Mouse (Mus musculus) small intestine, adult 2 months (tissue): ENCODE measurements at regions not wholly inside any gene's neighbourhood (a gene's known extent, or its start where the extent isn't known, plus 50 kb on each side); places are given as distances from the start of the nearest gene placed in this dataset.

ENCODE experiments used
- H3K27ac ChIP-seq: fragments of 200-500 bp; 2 replicates; pipeline ENCODE4 v1.5.1; 2012; ENCODE audit warnings: low read depth, low read length, control low read depth, inconsistent platforms; ENCODE audit not compliant: insufficient read depth
- H3K27me3 ChIP-seq: fragments of 200-500 bp; 2 replicates; pipeline ENCODE4 v1.6.1; 2012; ENCODE audit warnings: mild to moderate bottlenecking, moderate library complexity, low read length, inconsistent platforms; ENCODE audit not compliant: control insufficient read depth, insufficient read depth
- H3K36me3 ChIP-seq: fragments of 200-500 bp; 2 replicates; pipeline ENCODE4 v1.6.1; 2012; ENCODE audit warnings: mild to moderate bottlenecking, low read length, control low read depth, inconsistent platforms; ENCODE audit not compliant: control insufficient read depth, insufficient read depth
- H3K4me1 ChIP-seq: fragments of 200-500 bp; 2 replicates; pipeline ENCODE4 v1.6.1; 2012; ENCODE audit warnings: low read length, inconsistent platforms, mixed read lengths; ENCODE audit not compliant: control insufficient read depth, insufficient read depth, insufficient read length
- H3K4me3 ChIP-seq: fragments of 200-500 bp; 2 replicates; pipeline ENCODE4 v1.5.1; 2012; ENCODE audit warnings: low read depth, mild to moderate bottlenecking, control low read depth, inconsistent platforms, low read length, moderate library complexity
- CTCF ChIP-seq: fragments of 200-500 bp; IDR thresholded peaks from 2 replicates; pipeline ENCODE4 v1.5.1; 2012; ENCODE audit warnings: low read depth, mild to moderate bottlenecking, control low read depth, inconsistent platforms, low read length, moderate library complexity, mixed read lengths; ENCODE audit not compliant: insufficient replicate concordance, insufficient read length; ENCODE audit errors: extremely low read depth
- POLR2A ChIP-seq: fragments of 200-500 bp; IDR thresholded peaks from 2 replicates; pipeline ENCODE4 v1.6.1; 2012; ENCODE audit warnings: low read depth, mild to moderate bottlenecking, control low read depth, inconsistent platforms, low read length, moderate library complexity
- WGBS: fragments of 180-500 bp; shearing (Covaris S2); methylation state at CpG from one replicate; pipeline ENCODE4 v1.1.7; 2018; 5-methylcytosine and 5-hydroxymethylcytosine counted together

DNA sequence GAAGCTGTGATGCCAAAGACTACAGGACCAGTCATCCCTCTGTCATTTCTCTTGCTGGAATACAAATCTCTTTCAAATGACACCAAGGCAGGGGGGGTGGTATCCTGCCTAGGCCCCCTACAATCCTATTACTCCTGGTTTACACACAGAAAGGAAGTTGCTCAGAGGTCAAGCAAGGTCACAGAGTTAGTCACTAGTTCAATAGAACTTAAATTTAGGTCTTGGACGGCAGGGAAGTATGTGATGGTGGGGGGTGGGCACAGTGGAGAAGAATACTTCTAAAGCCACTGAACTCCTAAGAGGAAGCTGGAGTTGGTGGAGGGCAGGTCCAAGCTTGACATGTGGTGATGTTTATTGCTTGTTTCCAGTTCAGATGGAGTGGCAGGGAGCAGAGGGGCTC, 134.4 kb downstream of the Plpp3 start:
- H3K4me1 ChIP-seq = no peaks in the 10 kb centered on the region
- H3K27ac ChIP-seq = no peak overlapping the region
- no peaks in the 10 kb centered on the region for H3K36me3 ChIP-seq
- H3K4me3 ChIP-seq = no peak overlapping the region
- H3K27me3 ChIP-seq = no peaks in the 10 kb centered on the region
- TF ChIP-seq CTCF = no peak
- no peak for TF ChIP-seq POLR2A
- 30% methylated on average over 1 of the region's 1 CpGs for WGBS

DNA sequence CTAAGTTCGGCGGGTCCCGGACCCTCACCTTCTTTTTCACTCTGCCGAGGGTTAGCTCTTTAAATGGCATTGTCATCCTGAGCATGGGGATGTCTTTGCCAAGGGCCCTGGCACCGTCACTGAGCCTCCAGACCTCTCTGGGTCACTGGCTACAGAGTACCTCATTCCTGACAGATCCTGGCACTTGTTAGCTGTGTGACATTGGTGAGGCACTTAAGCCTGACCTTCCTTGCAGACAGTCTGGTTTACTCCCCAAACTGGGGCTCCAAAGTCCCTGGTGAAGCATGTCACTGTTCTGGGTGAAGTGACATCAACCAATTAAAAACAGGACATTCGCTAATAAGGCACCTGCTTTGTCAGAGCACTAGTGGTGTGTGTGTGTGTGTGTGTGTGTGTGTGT, 142.2 kb downstream of the Plpp3 start:
- no peak for TF ChIP-seq POLR2A
- no peak for TF ChIP-seq CTCF
- no peak overlapping the region for H3K4me3 ChIP-seq
- WGBS = 88% methylated on average over 6 of the region's 6 CpGs
- no peaks in the 10 kb centered on the region for H3K4me1 ChIP-seq
- no peaks in the 10 kb centered on the region for H3K36me3 ChIP-seq
- no peaks in the 10 kb centered on the region for H3K27me3 ChIP-seq
- no peak overlapping the region for H3K27ac ChIP-seq

DNA sequence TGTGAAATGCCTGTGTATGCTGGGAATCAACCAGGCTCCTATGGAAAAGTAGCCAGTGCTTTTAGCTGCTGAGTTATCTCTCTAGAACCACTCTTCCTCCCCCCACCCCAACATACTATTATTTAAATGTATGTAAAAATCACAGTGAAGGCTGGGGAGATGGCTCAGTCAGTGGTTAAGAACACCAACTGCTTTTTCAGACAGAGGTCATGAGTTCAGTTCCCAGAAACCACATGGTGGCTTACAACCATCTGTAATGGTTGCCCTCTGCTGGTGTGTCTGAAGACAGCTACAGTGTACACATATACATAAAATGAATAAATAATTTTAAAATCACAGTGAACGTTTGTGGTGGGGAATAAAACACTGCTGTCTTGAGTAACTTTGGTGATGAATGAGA, 144.4 kb downstream of the Plpp3 start:
- H3K36me3 ChIP-seq = no peaks in the 10 kb centered on the region
- H3K27me3 ChIP-seq = no peaks in the 10 kb centered on the region
- 75% methylated on average over 1 of the region's 1 CpGs for WGBS
- TF ChIP-seq POLR2A (no peak), CTCF (no peak)
- H3K4me3 ChIP-seq = no peak overlapping the region
- no peaks in the 10 kb centered on the region for H3K4me1 ChIP-seq
- H3K27ac ChIP-seq = no peak overlapping the region

DNA sequence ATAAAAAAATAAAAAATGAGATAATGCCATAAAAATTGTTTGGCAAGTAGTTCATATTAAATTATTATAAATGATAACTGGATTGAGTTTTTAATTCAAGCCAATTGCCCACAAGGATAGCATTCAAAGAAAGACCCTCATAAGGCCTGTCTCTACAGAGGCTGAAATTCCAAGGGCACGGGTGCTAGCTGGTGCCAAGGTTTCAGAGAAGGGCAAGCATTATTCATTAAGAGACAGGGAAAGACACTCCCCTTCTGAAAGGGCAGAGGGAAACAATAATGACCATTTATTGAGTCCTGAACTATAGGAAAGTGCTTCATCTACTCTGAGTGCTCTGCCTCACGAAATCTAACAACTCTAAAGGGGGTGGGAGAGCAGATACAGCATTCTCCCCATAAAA, 147.0 kb downstream of the Plpp3 start:
- Histone ChIP-seq H3K4me3 (no peak overlapping the region), H3K27me3 (no peaks in the 10 kb centered on the region), H3K36me3 (no peaks in the 10 kb centered on the region), H3K4me1 (no peaks in the 10 kb centered on the region), H3K27ac (no peak overlapping the region)
- WGBS = 56% methylated on average over 2 of the region's 2 CpGs
- TF ChIP-seq POLR2A (no peak), CTCF (no peak)

GRCm38 (mm10) chr4:105305931-105306330, 148.8 kb downstream of the Plpp3 start:
- WGBS = 72% methylated on average over 6 of the region's 6 CpGs
- H3K36me3 ChIP-seq = no peaks in the 10 kb centered on the region

GRCm38 (mm10) chr4:105307356-105307755, 150.2 kb downstream of the Plpp3 start:
- Histone ChIP-seq H3K4me1 (no peaks in the 10 kb centered on the region), H3K4me3 (no peak overlapping the region), H3K27ac (no peak overlapping the region), H3K36me3 (no peaks in the 10 kb centered on the region), H3K27me3 (no peaks in the 10 kb centered on the region)
- 70% methylated on average over 4 of the region's 4 CpGs for WGBS
- TF ChIP-seq POLR2A = no peak
- TF ChIP-seq CTCF = no peak

More at GRCm38 (mm10) chr4:105305931-105306330, 148.8 kb downstream of the Plpp3 start:
- Histone ChIP-seq H3K4me1 (no peaks in the 10 kb centered on the region), H3K27me3 (no peaks in the 10 kb centered on the region), H3K27ac (no peak overlapping the region), H3K4me3 (no peak overlapping the region)
- TF ChIP-seq POLR2A = no peak
- no peak for TF ChIP-seq CTCF

- WGBS = 88% methylated on average over 5 of the region's 5 CpGs
- Histone ChIP-seq H3K4me3 (no peak overlapping the region), H3K4me1 (no peaks in the 10 kb centered on the region), H3K36me3 (no peaks in the 10 kb centered on the region), H3K27ac (no peak overlapping the region), H3K27me3 (no peaks in the 10 kb centered on the region)
- TF ChIP-seq POLR2A (no peak), CTCF (no peak)
Measured at GRCm38 (mm10) chr4:105307905-105308304, 150.8 kb downstream of the Plpp3 start.
